Mouse (Mus musculus) neural tube, embryonic 11.5 days (tissue): ENCODE data around the gene Capg. TPM values are rescaled to one million over a fixed set of nuclear protein-coding genes. Genes with fewer than 3 reads are reported as not detected.

Source experiments
- ATAC-seq: fragments of 200-750 bp; cut with Nextera tagmentation; 2 replicates; pipeline ENCODE4 v1.8.0; 2017; ENCODE audit warnings: moderate number of reproducible peaks, mild to moderate bottlenecking, moderate TSS enrichment, moderate library complexity; ENCODE audit not compliant: insufficient read depth, low FRiP score, low TSS enrichment
- DNase-seq: peaks from one replicate; pipeline ENCODE4 v3.0.0-alpha.2; 2015; ENCODE audit warnings: low spot score
- H3K27ac ChIP-seq: fragments of 300-500 bp; sonication (generic); 2 replicates; pipeline ENCODE4 v1.5.1; 2014; ENCODE audit warnings: low read depth, mild to moderate bottlenecking, low read length
- H3K27me3 ChIP-seq: fragments of 300-500 bp; sonication (generic); 2 replicates; pipeline ENCODE4 v1.6.1; 2014; ENCODE audit warnings: mild to moderate bottlenecking, low read length, mixed read lengths; ENCODE audit not compliant: control insufficient read depth, insufficient read depth
- H3K36me3 ChIP-seq: fragments of 300-500 bp; sonication (generic); 2 replicates; pipeline ENCODE4 v1.6.1; 2014; ENCODE audit warnings: mild to moderate bottlenecking, low read length, moderate library complexity, mixed read lengths; ENCODE audit not compliant: control insufficient read depth, insufficient read depth
- H3K4me1 ChIP-seq: fragments of 300-500 bp; sonication (generic); 2 replicates; pipeline ENCODE4 v1.6.1; 2014; ENCODE audit warnings: low read length, mixed read lengths; ENCODE audit not compliant: control insufficient read depth, insufficient read depth
- H3K4me2 ChIP-seq: fragments of 300-500 bp; sonication (generic); 2 replicates; pipeline ENCODE4 v1.6.1; 2014; ENCODE audit warnings: low read depth, mild to moderate bottlenecking, moderate library complexity
- H3K4me3 ChIP-seq: fragments of 300-500 bp; sonication (generic); 2 replicates; pipeline ENCODE4 v1.5.1; 2014; ENCODE audit warnings: low read depth, low read length
- H3K9ac ChIP-seq: fragments of 300-500 bp; sonication (generic); 2 replicates; pipeline ENCODE4 v1.6.1; 2014; ENCODE audit warnings: mild to moderate bottlenecking, low read length
- H3K9me3 ChIP-seq: fragments of 300-500 bp; sonication (generic); 2 replicates; pipeline ENCODE4 v1.6.1; 2016; ENCODE audit warnings: low read length; ENCODE audit not compliant: control insufficient read depth
- WGBS: fragments of 180-500 bp; shearing (Covaris S2); extraction: QIAGEN DNeasy Blood & Tissue Kit; methylation state at CpG from one replicate; pipeline ENCODE4 v1.1.7; 2014; 5-methylcytosine and 5-hydroxymethylcytosine counted together
- polyA plus RNA-seq: library from polyadenylated mRNA; unstranded; fragments of >200 nt; fragmentation: Nextera tagmentation; extraction: Ambion mirVana; gene quantifications from 2 replicates; pipeline ENCODE4 v1.2.1, GENCODE M21; 2014

Gene Capg
- polyA plus RNA-seq, 1 experiment from 2014 or later: 10.2 TPM

GRCm38 (mm10) chr6:72588307-72588706, 44.1 kb downstream of the Capg start:
- Histone ChIP-seq H3K36me3 (no peaks in the 10 kb centered on the region), H3K9ac (no peak overlapping the region), H3K27ac (no peak overlapping the region), H3K27me3 (no peaks in the 10 kb centered on the region), H3K4me1 (no peaks in the 10 kb centered on the region), H3K4me3 (no peak overlapping the region), H3K4me2 (no peak overlapping the region), H3K9me3 (no peaks in the 10 kb centered on the region)
- DNase-seq: no peak
- no peak for ATAC-seq

- Histone ChIP-seq H3K4me3 (no peak overlapping the region), H3K4me2 (no peak overlapping the region), H3K4me1 (no peaks in the 10 kb centered on the region), H3K9me3 (no peaks in the 10 kb centered on the region), H3K27ac (no peak overlapping the region), H3K36me3 (no peaks in the 10 kb centered on the region), H3K27me3 (no peaks in the 10 kb centered on the region), H3K9ac (no peak overlapping the region)
- DNase-seq: no peak
- ATAC-seq: no peak
Measured at GRCm38 (mm10) chr6:72590111-72590510, 45.9 kb downstream of the Capg start.

- Histone ChIP-seq H3K4me3 (no peak overlapping the region), H3K36me3 (no peaks in the 10 kb centered on the region), H3K4me2 (no peak overlapping the region), H3K9ac (no peak overlapping the region), H3K27ac (no peak overlapping the region), H3K4me1 (no peaks in the 10 kb centered on the region), H3K27me3 (no peaks in the 10 kb centered on the region), H3K9me3 (no peaks in the 10 kb centered on the region)
- DNase-seq: no peak
- ATAC-seq: no peak
- 78% methylated on average over 6 of the region's 6 CpGs for WGBS
Measured at GRCm38 (mm10) chr6:72593011-72593803, 49.0 kb downstream of the Capg start.

GRCm38 (mm10) chr6:72593914-72594313, 49.7 kb downstream of the Capg start:
- Histone ChIP-seq H3K9ac (no peak overlapping the region), H3K4me3 (no peak overlapping the region), H3K36me3 (no peaks in the 10 kb centered on the region), H3K27me3 (no peaks in the 10 kb centered on the region), H3K27ac (no peak overlapping the region), H3K9me3 (no peaks in the 10 kb centered on the region), H3K4me2 (no peak overlapping the region), H3K4me1 (peaks cover 3% of the 10 kb centered on the region; the same call in 1 of the 2 replicates)
- DNase-seq (no peak), ATAC-seq (no peak)
- 68% methylated on average over 5 of the region's 5 CpGs for WGBS

GRCm38 (mm10) chr6:72597083-72597874, 53.1 kb downstream of the Capg start:
- Histone ChIP-seq H3K4me1 (peaks cover 4% of the 10 kb centered on the region; the same call in 1 of the 2 replicates), H3K27me3 (no peaks in the 10 kb centered on the region), H3K27ac (no peak overlapping the region), H3K36me3 (no peaks in the 10 kb centered on the region), H3K9me3 (no peaks in the 10 kb centered on the region), H3K4me3 (peak overlapping the region; percentile 50), H3K9ac (peak overlapping the region; percentile 64), H3K4me2 (peak overlapping the region; percentile 73)
- WGBS: 52% methylated on average over 13 of the region's 13 CpGs
- ATAC-seq (no peak), DNase-seq (no peak)

- Histone ChIP-seq H3K9me3 (no peaks in the 10 kb centered on the region), H3K9ac (peak within 1 kb of the TSS; percentile 64), H3K27me3 (no peaks in the 10 kb centered on the region), H3K27ac (no peak within 1 kb of the TSS), H3K4me3 (peak within 1 kb of the TSS; percentile 50), H3K4me2 (peak within 1 kb of the TSS; percentile 73), H3K36me3 (no peaks in the 10 kb centered on the region), H3K4me1 (peaks cover 4% of the 10 kb centered on the region; the same call in 1 of the 2 replicates)
- WGBS: 2% methylated on average over 38 of the region's 38 CpGs
- ATAC-seq (peak; percentile 91), DNase-seq (peak; percentile 88)
Measured at GRCm38 (mm10) chr6:72597956-72598753, 54.0 kb downstream of the Capg start, which contains the start of the genes Elmod3 and Retsat. TSS of gene Elmod3 (minus strand) at chr6:72598413. TSS of gene Retsat (plus strand) at chr6:72598475.

GRCm38 (mm10) chr6:72598791-72599557, 54.8 kb downstream of the Capg start:
- Histone ChIP-seq H3K36me3 (no peaks in the 10 kb centered on the region), H3K4me2 (peak overlapping the region; percentile 73), H3K9ac (peak overlapping the region; percentile 64), H3K9me3 (no peaks in the 10 kb centered on the region), H3K27ac (no peak overlapping the region), H3K4me3 (peak overlapping the region; percentile 50), H3K27me3 (no peaks in the 10 kb centered on the region), H3K4me1 (peaks cover 4% of the 10 kb centered on the region; the same call in 1 of the 2 replicates)
- DNase-seq (no peak), ATAC-seq (peak; percentile 7; the same call in 1 of the 2 replicates)
- 59% methylated on average over 12 of the region's 12 CpGs for WGBS

- Histone ChIP-seq H3K9me3 (no peaks in the 10 kb centered on the region), H3K27me3 (no peaks in the 10 kb centered on the region), H3K4me3 (no peak overlapping the region), H3K27ac (no peak overlapping the region), H3K36me3 (no peaks in the 10 kb centered on the region), H3K9ac (no peak overlapping the region), H3K4me2 (no peak overlapping the region), H3K4me1 (peaks cover 4% of the 10 kb centered on the region; the same call in 1 of the 2 replicates)
- 82% methylated on average over 6 of the region's 6 CpGs for WGBS
- DNase-seq (no peak), ATAC-seq (no peak)
Measured at GRCm38 (mm10) chr6:72600216-72600615, 56.0 kb downstream of the Capg start.
